Mouse (Mus musculus) adrenal gland, adult 2 months (tissue): ENCODE measurements around the gene Gm3095. TPM values are rescaled to one million over a fixed set of nuclear protein-coding genes. Genes with fewer than 3 reads are reported as not detected.
"Not testable (repeated sequence)": the region's sequence is repeated elsewhere in the genome, so short reads cannot be mapped to it uniquely, and the experiment has no call there.

ENCODE experiments used
- DNase-seq: peaks from one replicate; pipeline ENCODE4 v3.0.0; 2021
- long read RNA-seq: library from polyadenylated mRNA; stranded (forward); transcript quantifications from one replicate; pipeline ENCODE4 v2.0.0, GENCODE M21; 2021
- polyA plus RNA-seq: library from polyadenylated mRNA; depleted of rRNA; stranded (reverse); fragments of >200 nt; gene quantifications from 2 replicates; pipeline ENCODE4 v1.2.3, GENCODE M21; 2012; rRNA removed
- total RNA-seq, 2 experiments: library from RNA; stranded (reverse); gene quantifications; 2 replicates each; pipeline ENCODE4 v1.2.3; 2021

Gene Gm3095
- total RNA-seq (not detected), polyA plus RNA-seq (0.08 TPM in 1 of 2 replicates, not detected in the other)
- long read RNA-seq: 0 reads

GRCm38 (mm10) chr14:3963247-3963646, at the start of gene Gm3095:
TSS of gene Gm3095 (plus strand) at chr14:3963547.
- DNase-seq: not testable (repeated sequence)

- not testable (repeated sequence) for DNase-seq
Measured at GRCm38 (mm10) chr14:3931456-3931855, 31.9 kb upstream of the Gm3095 start, which contains the start of gene Gm3029. TSS of gene Gm3029 (plus strand) at chr14:3931756.

DNA sequence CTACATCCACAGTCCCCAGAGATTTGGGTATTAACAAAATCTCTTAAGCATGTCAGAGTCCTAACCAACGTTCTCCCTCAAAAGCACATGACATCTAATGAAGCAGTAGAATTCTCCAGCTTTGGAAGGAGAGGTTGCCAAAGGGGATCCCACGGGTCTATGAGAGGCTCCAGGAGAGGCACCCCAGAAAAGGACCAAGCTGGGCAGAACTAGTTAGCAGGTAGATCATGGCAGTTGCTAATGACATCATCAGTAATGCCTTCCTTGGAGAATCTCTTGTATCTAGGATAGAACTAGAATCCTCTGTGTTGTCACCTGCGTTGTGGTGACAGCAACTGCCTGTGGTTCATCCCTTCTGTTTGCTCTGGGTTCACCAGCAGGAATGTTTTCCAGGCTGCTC, 34.7 kb downstream of the Gm3095 start, which contains the start of gene Gm3099:
Gm3099 (plus strand) TSS at position 301 of the 400 bp plus-strand sequence.
- DNase-seq: not testable (repeated sequence)

Other genes starting within 250 kb of the Gm3095 start
- under 1 TPM in 1 of 2 experiments, not detected in 1; 0.14 TPM for gene Gm3002, start 153.5 kb upstream of the Gm3095 start, total RNA-seq
- not detected in 2 replicates for gene Gm3002, start 153.5 kb upstream of the Gm3095 start, polyA plus RNA-seq
- under 1 TPM in 1 of 2 experiments, not detected in 1; 0.23 TPM for gene Gm3033, start 117.3 kb upstream of the Gm3095 start, total RNA-seq
- not detected in 2 replicates for gene Gm3033, start 117.3 kb upstream of the Gm3095 start, polyA plus RNA-seq
- gene Gm2916, start 79.4 kb upstream of the Gm3095 start, total RNA-seq: not detected
- not detected in 2 replicates for gene Gm2916, start 79.4 kb upstream of the Gm3095 start, polyA plus RNA-seq
- not detected for gene Gm3029, start 31.8 kb upstream of the Gm3095 start, total RNA-seq
- gene Gm3029, start 31.8 kb upstream of the Gm3095 start, polyA plus RNA-seq: not detected in 2 replicates
- not detected for gene Gm3099, start 34.8 kb downstream of the Gm3095 start, total RNA-seq
- not detected in 2 replicates for gene Gm3099, start 34.8 kb downstream of the Gm3095 start, polyA plus RNA-seq
- under 1 TPM; 0.26 to 0.38 TPM for gene Gm5796, start 60.4 kb downstream of the Gm3095 start, total RNA-seq
- gene Gm5796, start 60.4 kb downstream of the Gm3095 start, polyA plus RNA-seq: not detected in 2 replicates
- gene Gm3115, start 120.6 kb downstream of the Gm3095 start, total RNA-seq: under 1 TPM in 1 of 2 experiments, not detected in 1; 0.17 TPM
- not detected in 2 replicates for gene Gm3115, start 120.6 kb downstream of the Gm3095 start, polyA plus RNA-seq
- gene Gm8108, start 147.0 kb downstream of the Gm3095 start, total RNA-seq: not detected
- gene Gm8108, start 147.0 kb downstream of the Gm3095 start, polyA plus RNA-seq: not detected in 2 replicates
- gene Gm3127, start 201.5 kb downstream of the Gm3095 start, total RNA-seq: not detected
- gene Gm3127, start 201.5 kb downstream of the Gm3095 start, polyA plus RNA-seq: not detected in 2 replicates
- not detected for gene Gm2974, start 219.0 kb downstream of the Gm3095 start, total RNA-seq
- 0.06 TPM in 1 of 2 replicates, not detected in the other for gene Gm2974, start 219.0 kb downstream of the Gm3095 start, polyA plus RNA-seq